Mouse (Mus musculus) activated CD4-positive, CD25-positive, alpha-beta regulatory T cell, adult 9 weeks (primary cell): ENCODE measurements around the gene Il1b. TPM values are rescaled to one million over a fixed set of nuclear protein-coding genes. Genes with fewer than 3 reads are reported as not detected.

Experiments
- polyA plus RNA-seq: library from polyadenylated mRNA; unstranded; fragments of 100-300 nt; shearing (Covaris generic); gene quantifications from one replicate; pipeline ENCODE4 v1.2.1, GENCODE M21; 2017

Gene Il1b
- not detected for polyA plus RNA-seq

GRCm38 (mm10) chr2:129371039-129371438, at the start of gene Il1b:
Il1b (minus strand) TSS chr2:129371139.

Other genes starting within 250 kb of the Il1b start
- gene Chchd5, start 241.4 kb downstream of the Il1b start, polyA plus RNA-seq: 24.4 TPM
- 70.8 TPM for gene Slc20a1, start 172.4 kb downstream of the Il1b start, polyA plus RNA-seq
- gene Ckap2l, start 73.9 kb downstream of the Il1b start, polyA plus RNA-seq: 4.7 TPM
- gene Il1a, start 61.2 kb downstream of the Il1b start, polyA plus RNA-seq: not detected
- gene F830045P16Rik, start 165.5 kb upstream of the Il1b start, polyA plus RNA-seq: not detected
- gene Sirpa, start 221.7 kb upstream of the Il1b start, polyA plus RNA-seq: 2.3 TPM